8 mouse cellular contexts compared by ENCODE assay signal in the genomic region with DNA sequence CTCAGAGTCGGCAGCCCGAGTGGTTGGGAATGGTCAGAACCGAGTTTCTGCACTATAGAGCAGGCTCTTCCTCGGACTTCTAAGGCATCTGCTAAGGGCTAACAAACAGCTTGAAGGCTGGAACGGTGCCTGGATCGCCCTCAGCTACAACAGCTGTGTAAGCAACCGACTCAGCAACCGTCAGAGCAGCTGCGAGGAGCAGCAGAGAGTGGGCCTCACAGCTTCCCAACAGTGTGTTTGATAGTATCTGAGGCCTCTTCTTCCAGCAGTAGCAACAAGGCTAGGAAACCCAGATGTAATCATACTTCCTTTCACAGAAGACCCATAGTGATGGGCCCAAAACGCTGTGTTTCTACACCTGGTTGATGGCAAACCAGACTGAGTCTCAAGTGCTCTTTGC. TPM values are rescaled to one million over a fixed set of nuclear protein-coding genes. Genes with fewer than 3 reads are reported as not detected.
DNase-seq lines count a peak whose midpoint lies in the region; ATAC-seq lines count a peak whose summit lies in the region.

No protein-coding gene starts in this region.

- H3K36me3 ChIP-seq in hindbrain, embryonic 16.5 days (ENCODE audit: control insufficient read depth, insufficient read depth, low read length): no peaks in the 10 kb centered on the region
- no peaks in the 10 kb centered on the region for H3K36me3 ChIP-seq in midbrain, embryonic 11.5 days (ENCODE audit: control insufficient read depth, insufficient read depth, low read length)

- peak; percentile 72; the same call in 1 of the 2 replicates for ATAC-seq in hindbrain, embryonic 16.5 days
- ATAC-seq in midbrain, embryonic 11.5 days (ENCODE audit: low FRiP score): no peak

- peak; percentile 56 for DNase-seq in retina, postnatal 1 day
- DNase-seq in retina, embryonic 14.5 days (ENCODE audit: low spot score): no peak
- peak; percentile 51 for DNase-seq in fibroblast of lung, adult 2 months (ENCODE audit: low read depth)
- peak; percentile 50 to 61 for DNase-seq in layer of hippocampus, postnatal 14 days (ENCODE audit: low spot score in 2 of 2)
- DNase-seq in mesoderm, embryonic 11.5 days (ENCODE audit: low read depth, low spot score): peak; percentile 59
- DNase-seq in thymus, postnatal 14 days: peak; percentile 88
- DNase-seq in midbrain, embryonic 11.5 days (ENCODE audit: low spot score, missing footprints): no peak

- 0 out of 2 replicates have a peak, but pooled peaks cover 2% of the 10 kb centered on the region for H3K9me3 ChIP-seq in hindbrain, embryonic 16.5 days (ENCODE audit: control insufficient read depth, low read length)
- no peaks in the 10 kb centered on the region for H3K9me3 ChIP-seq in midbrain, embryonic 11.5 days (ENCODE audit: control insufficient read depth, low read length)

- no peak overlapping the region for H3K27ac ChIP-seq in hindbrain, embryonic 16.5 days (ENCODE audit: low read depth, low read length)
- H3K27ac ChIP-seq in midbrain, embryonic 11.5 days (ENCODE audit: low read depth, low read length): no peak overlapping the region

- no peak overlapping the region for H3K9ac ChIP-seq in hindbrain, embryonic 16.5 days (ENCODE audit: low read depth, low read length)
- H3K9ac ChIP-seq in midbrain, embryonic 11.5 days (ENCODE audit: low read length): no peak overlapping the region

- H3K4me2 ChIP-seq in hindbrain, embryonic 16.5 days (ENCODE audit: low read length): no peak overlapping the region
- no peak overlapping the region for H3K4me2 ChIP-seq in midbrain, embryonic 11.5 days

- WGBS in hindbrain, embryonic 16.5 days: 50% methylated on average over 10 of the region's 10 CpGs
- WGBS in midbrain, embryonic 11.5 days: 67% methylated on average over 10 of the region's 10 CpGs

- H3K4me1 ChIP-seq in hindbrain, embryonic 16.5 days (ENCODE audit: control insufficient read depth, insufficient read depth, low read depth, low read length): no peaks in the 10 kb centered on the region
- no peaks in the 10 kb centered on the region for H3K4me1 ChIP-seq in midbrain, embryonic 11.5 days (ENCODE audit: control insufficient read depth, insufficient read depth, low read length)

- no peaks in the 10 kb centered on the region for H3K27me3 ChIP-seq in hindbrain, embryonic 16.5 days (replicated peaks; ENCODE audit: control insufficient read depth, insufficient read depth, low read length)
- no peaks in the 10 kb centered on the region for H3K27me3 ChIP-seq in midbrain, embryonic 11.5 days (ENCODE audit: control insufficient read depth, insufficient read depth, low read length)

- no peak overlapping the region for H3K4me3 ChIP-seq in hindbrain, embryonic 16.5 days (ENCODE audit: low read length)
- H3K4me3 ChIP-seq in midbrain, embryonic 11.5 days (ENCODE audit: low read depth, low read length): no peak overlapping the region

RNA-seq across cellular contexts. Expression of a gene that starts 33.5 kb away (rescaled TPM):
- 25.0 and 30.6 TPM in 2 replicates for polyA plus RNA-seq in hindbrain, embryonic 16.5 days (2015; fragmentation: Nextera tagmentation; extraction: Ambion mirVana)
- 10 to 100 TPM; 22.5 to 29.5 TPM for total RNA-seq in layer of hippocampus, postnatal 14 days (2021)
- polyA plus RNA-seq in midbrain, embryonic 11.5 days (2014; fragmentation: Nextera tagmentation; extraction: Ambion mirVana): 30.3 and 30.8 TPM in 2 replicates

Comparison
In these comparisons a context has a peak if more than half of its experiments do, and no peak if none do; other contexts are left out.
1. DNase-seq: peak in retina, postnatal 1 day (single experiment), fibroblast of lung, adult 2 months (single experiment), layer of hippocampus, postnatal 14 days (2 of 2), mesoderm, embryonic 11.5 days (single experiment) and thymus, postnatal 14 days (single experiment); none in retina, embryonic 14.5 days (single experiment) and midbrain, embryonic 11.5 days (single experiment).